Mouse (Mus musculus) lung, adult 2 months (tissue): Measurements from ENCODE around the gene Prkce.

ENCODE experiments used
- CTCF ChIP-seq: fragments of 200-500 bp; IDR thresholded peaks from 2 replicates; pipeline ENCODE4 v1.5.1; 2011; ENCODE audit warnings: mild to moderate bottlenecking, low read length, control low read depth; ENCODE audit not compliant: insufficient read depth
- POLR2A ChIP-seq: fragments of 200-500 bp; IDR thresholded peaks from 2 replicates; pipeline ENCODE4 v1.6.1; 2011; ENCODE audit warnings: low read depth, mild to moderate bottlenecking, control low read depth, low read length, borderline replicate concordance; ENCODE audit errors: extremely low read depth

- no peak for TF ChIP-seq POLR2A
- no peak for TF ChIP-seq CTCF
Observed at GRCm38 (mm10) chr17:86445420-86445720, 277.8 kb downstream of the Prkce start.
